Mouse (Mus musculus) hindbrain, embryonic 10.5 days (tissue): ENCODE results near the gene Gnas. TPM values are rescaled to one million over a fixed set of nuclear protein-coding genes. Genes with fewer than 3 reads are reported as not detected.
A peak's percentile ranks its signal among the peaks of the same experiment; 100 is the strongest.

Source experiments
- DNase-seq: peaks from one replicate; pipeline ENCODE4 v3.0.0-alpha.2; 2017; ENCODE audit warnings: low spot score
- H3K27ac ChIP-seq: fragments of 300-500 bp; sonication (generic); 2 replicates; pipeline ENCODE4 v1.5.1; 2016; ENCODE audit warnings: mild to moderate bottlenecking, moderate library complexity
- H3K27me3 ChIP-seq: fragments of 300-500 bp; sonication (generic); 2 replicates; pipeline ENCODE4 v1.6.1; 2016; ENCODE audit warnings: mild to moderate bottlenecking; ENCODE audit not compliant: poor library complexity, insufficient read depth, severe bottlenecking
- H3K36me3 ChIP-seq: fragments of 300-500 bp; sonication (generic); 2 replicates; pipeline ENCODE4 v1.6.1; 2016; ENCODE audit warnings: mild to moderate bottlenecking, moderate library complexity
- H3K4me1 ChIP-seq: fragments of 300-500 bp; sonication (generic); replicated peaks from 2 replicates; pipeline ENCODE4 v1.6.1; 2016; ENCODE audit warnings: mild to moderate bottlenecking
- H3K4me3 ChIP-seq: fragments of 300-500 bp; sonication (generic); 2 replicates; pipeline ENCODE4 v1.5.1; 2016; ENCODE audit warnings: mild to moderate bottlenecking, moderate library complexity
- H3K9me3 ChIP-seq: fragments of 300-500 bp; sonication (generic); 2 replicates; pipeline ENCODE4 v1.6.1; 2016; ENCODE audit warnings: mild to moderate bottlenecking, moderate library complexity
- WGBS: fragments of 180-500 bp; shearing (Covaris S2); methylation state at CpG from one replicate; pipeline ENCODE4 v1.1.7; 2016; 5-methylcytosine and 5-hydroxymethylcytosine counted together
- microRNA counts: library from miRNA; unstranded; fragments of <30 nt; microRNA quantifications from one replicate; lab custom pipeline; 2017
- polyA plus RNA-seq: library from polyadenylated mRNA; unstranded; fragments of >200 nt; fragmentation: Nextera tagmentation; extraction: Ambion mirVana; gene quantifications from 2 replicates; pipeline ENCODE4 v1.2.1, GENCODE M21; 2016

The Gnas gene
- polyA plus RNA-seq, 1 experiment from 2014 or later = 1,270 TPM

- H3K27me3 ChIP-seq = no peaks in the 10 kb centered on the region
- WGBS = 87% methylated on average over 4 of the region's 4 CpGs
- no peaks in the 10 kb centered on the region for H3K9me3 ChIP-seq
- no peak for DNase-seq
- no peaks in the 10 kb centered on the region for H3K4me1 ChIP-seq
- no peaks in the 10 kb centered on the region for H3K36me3 ChIP-seq
- H3K27ac ChIP-seq = no peak overlapping the region
- H3K4me3 ChIP-seq = no peak overlapping the region
Observed at GRCm38 (mm10) chr2:174359656-174360055, 75.5 kb downstream of the Gnas start.

GRCm38 (mm10) chr2:174366571-174366970 lies 82.5 kb downstream of the Gnas start:
- no peaks in the 10 kb centered on the region for H3K4me1 ChIP-seq
- no peaks in the 10 kb centered on the region for H3K9me3 ChIP-seq
- H3K27ac ChIP-seq = no peak overlapping the region
- H3K27me3 ChIP-seq = no peaks in the 10 kb centered on the region
- WGBS = 86% methylated on average over 10 of the region's 10 CpGs
- H3K4me3 ChIP-seq = no peak overlapping the region
- no peak for DNase-seq
- no peaks in the 10 kb centered on the region for H3K36me3 ChIP-seq

- H3K27me3 ChIP-seq = no peaks in the 10 kb centered on the region
- 89% methylated on average over 9 of the region's 9 CpGs for WGBS
- no peaks in the 10 kb centered on the region for H3K9me3 ChIP-seq
Observed at GRCm38 (mm10) chr2:174381021-174381420, 96.9 kb downstream of the Gnas start.

GRCm38 (mm10) chr2:174391936-174392335 lies 107.8 kb downstream of the Gnas start:
- WGBS = 91% methylated on average over 3 of the region's 3 CpGs
- no peak for DNase-seq
- H3K36me3 ChIP-seq = no peaks in the 10 kb centered on the region
- H3K4me3 ChIP-seq = no peak overlapping the region
- no peaks in the 10 kb centered on the region for H3K27me3 ChIP-seq
- no peak overlapping the region for H3K27ac ChIP-seq
- H3K9me3 ChIP-seq = no peaks in the 10 kb centered on the region
- no peaks in the 10 kb centered on the region for H3K4me1 ChIP-seq

More at GRCm38 (mm10) chr2:174381021-174381420, 96.9 kb downstream of the Gnas start:
- no peak for DNase-seq
- no peaks in the 10 kb centered on the region for H3K36me3 ChIP-seq
- H3K4me1 ChIP-seq = no peaks in the 10 kb centered on the region
- H3K27ac ChIP-seq = no peak overlapping the region
- H3K4me3 ChIP-seq = no peak overlapping the region

- H3K27ac ChIP-seq = no peak overlapping the region
- WGBS = 72% methylated on average over 9 of the region's 9 CpGs
- DNase-seq = no peak
Observed at GRCm38 (mm10) chr2:174392554-174392953, 108.4 kb downstream of the Gnas start.

GRCm38 (mm10) chr2:174393383-174393782 lies 109.3 kb downstream of the Gnas start:
- Histone ChIP-seq H3K27me3 (no peaks in the 10 kb centered on the region), H3K9me3 (no peaks in the 10 kb centered on the region), H3K27ac (no peak overlapping the region), H3K4me3 (no peak overlapping the region), H3K4me1 (no peaks in the 10 kb centered on the region), H3K36me3 (no peaks in the 10 kb centered on the region)
- DNase-seq = no peak
- WGBS = 82% methylated on average over 5 of the region's 5 CpGs

More at GRCm38 (mm10) chr2:174392554-174392953, 108.4 kb downstream of the Gnas start:
- H3K4me1 ChIP-seq = no peaks in the 10 kb centered on the region
- H3K36me3 ChIP-seq = no peaks in the 10 kb centered on the region
- H3K27me3 ChIP-seq = no peaks in the 10 kb centered on the region
- H3K9me3 ChIP-seq = no peaks in the 10 kb centered on the region
- H3K4me3 ChIP-seq = no peak overlapping the region

MicroRNAs within 50 kb of the gene (microRNA counts, 519-probe panel; counts per million panel counts)
- microRNA mmu-miR-296-3p (lab: Ali Mortazavi, UCI) = 1,255 counts per million, percentile 77 among the panel's probes with 10 or more counts
- 1,255 counts per million, percentile 77 among the panel's probes with 10 or more counts for microRNA mmu-miR-296-5p (lab: Ali Mortazavi, UCI)
- microRNA mmu-miR-298 (lab: Ali Mortazavi, UCI) = 1,255 counts per million, percentile 77 among the panel's probes with 10 or more counts

Other genes with a start within 250 kb of the Gnas start
- 8.3 and 9.1 TPM in 2 replicates for gene Stx16, start 208.0 kb upstream of the Gnas start, polyA plus RNA-seq
- 35.0 and 37.6 TPM in 2 replicates for gene Npepl1, start 174.0 kb upstream of the Gnas start, polyA plus RNA-seq
- gene Gm20721, start 62.4 kb downstream of the Gnas start, polyA plus RNA-seq = 10.5 and 13.1 TPM in 2 replicates
- gene Nelfcd, start 131.5 kb downstream of the Gnas start, polyA plus RNA-seq = 196 TPM in 2 replicates
- 104 and 109 TPM in 2 replicates for gene Ctsz, start 154.7 kb downstream of the Gnas start, polyA plus RNA-seq
- gene Tubb1, start 166.4 kb downstream of the Gnas start, polyA plus RNA-seq = 5.5 and 5.7 TPM in 2 replicates
- gene Atp5e, start 179.8 kb downstream of the Gnas start, polyA plus RNA-seq = 623 and 749 TPM in 2 replicates
- 122 and 127 TPM in 2 replicates for gene Prelid3b, start 188.8 kb downstream of the Gnas start, polyA plus RNA-seq